Mouse (Mus musculus): Measurements from ENCODE around the gene Abcc3. TPM values are rescaled to one million over a fixed set of nuclear protein-coding genes. Genes with fewer than 3 reads are reported as not detected.

Abcc3 gene
- total RNA-seq, 2 experiments from 2014 or later = 1.4 to 2.4 TPM

Other genes starting within 250 kb of the Abcc3 start
- 10 to 100 TPM; 46.3 to 48.6 TPM for gene Tob1, start 181.5 kb downstream of the Abcc3 start, total RNA-seq (2021)
- gene Wfikkn2, start 147.0 kb downstream of the Abcc3 start, total RNA-seq (2021) = under 1 TPM; 0.68 to 0.77 TPM
- not detected for gene Gm21885, start 111.1 kb downstream of the Abcc3 start, total RNA-seq (2021)
- gene Luc7l3, start 71.0 kb downstream of the Abcc3 start, total RNA-seq (2021) = 100 to 1,000 TPM; 110 to 118 TPM
- 100 to 1,000 TPM; 116 to 121 TPM for gene Ankrd40, start 65.0 kb downstream of the Abcc3 start, total RNA-seq (2021)
- 10 to 100 TPM; 53.2 to 59.2 TPM for gene Cacna1g, start 81.2 kb upstream of the Abcc3 start, total RNA-seq (2021)
- under 1 TPM in 1 of 2 experiments, not detected in 1; 0.79 TPM for gene Spata20, start 93.2 kb upstream of the Abcc3 start, total RNA-seq (2021)
- gene Epn3, start 107.0 kb upstream of the Abcc3 start, total RNA-seq (2021) = 1 to 10 TPM; 2.1 to 2.2 TPM
- 1 to 10 TPM; 2.1 to 3.7 TPM for gene Mycbpap, start 128.7 kb upstream of the Abcc3 start, total RNA-seq (2021)
- gene Rsad1, start 156.3 kb upstream of the Abcc3 start, total RNA-seq (2021) = 1 to 10 TPM; 8.9 to 9.7 TPM
- under 1 TPM; 0.30 to 0.58 TPM for gene Chad, start 172.1 kb upstream of the Abcc3 start, total RNA-seq (2021)
- gene Acsf2, start 208.9 kb upstream of the Abcc3 start, total RNA-seq (2021) = 10 to 100 TPM; 17.2 to 19.2 TPM
- gene Lrrc59, start 236.8 kb upstream of the Abcc3 start, total RNA-seq (2021) = 10 to 100 TPM; 78.3 to 87.0 TPM